8 mouse cellular contexts compared by ENCODE assay signal in the genomic region with DNA sequence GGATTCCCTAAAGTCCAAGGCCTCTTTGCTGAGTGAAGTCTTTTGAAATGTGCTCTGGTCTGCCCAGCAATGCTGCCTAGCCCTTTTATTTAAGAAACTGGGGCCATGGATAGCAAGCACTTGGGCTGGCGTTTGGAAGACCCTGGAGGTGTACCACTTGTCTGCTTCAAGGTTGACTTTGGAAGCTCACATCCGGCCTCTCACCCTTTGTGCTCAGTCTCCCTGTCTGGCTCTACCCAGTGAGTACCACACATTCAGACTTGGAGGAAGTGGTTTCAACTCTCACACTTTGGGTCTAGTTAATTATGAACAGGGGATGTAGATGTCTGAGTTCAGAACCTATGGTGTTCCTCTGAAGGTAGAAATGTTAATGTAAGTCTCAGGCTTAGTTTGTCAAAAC. TPM values are rescaled to one million over a fixed set of nuclear protein-coding genes. Genes with fewer than 3 reads are reported as not detected.
DNase-seq lines count a peak whose midpoint lies in the region; ATAC-seq and TF ChIP-seq lines count a peak whose summit lies in the region.

No protein-coding gene starts in this region.

- WGBS in forebrain, embryonic 15.5 days, result 37% methylated on average over 2 of the region's 2 CpGs
- 28% methylated on average over 2 of the region's 2 CpGs for WGBS in liver, postnatal 0 days (ENCODE audit: insufficient replicate concordance)

- ATAC-seq in forebrain, embryonic 15.5 days (replicated peaks), result no peak
- no peak for ATAC-seq in liver, postnatal 0 days

- H3K27ac ChIP-seq in gastrocnemius, adult 2 months, result peak overlapping the region; percentile 90
- peak overlapping the region; percentile 97 for H3K27ac ChIP-seq in forebrain, embryonic 15.5 days (replicated peaks)
- no peak overlapping the region for H3K27ac ChIP-seq in liver, postnatal 0 days (ENCODE audit: low read depth)

- H3K9ac ChIP-seq in forebrain, embryonic 15.5 days (replicated peaks), result peak overlapping the region; percentile 97
- H3K9ac ChIP-seq in liver, postnatal 0 days (replicated peaks), result no peak overlapping the region

- peak overlapping the region; percentile 58 for H3K4me2 ChIP-seq in forebrain, embryonic 15.5 days (replicated peaks)
- H3K4me2 ChIP-seq in liver, postnatal 0 days (ENCODE audit: low read depth, low read length), result peak overlapping the region; percentile 99

- TF ChIP-seq CTCF in gastrocnemius, adult 2 months (IDR thresholded peaks at IDR 0.05), result no peak
- no peak for TF ChIP-seq CTCF in liver, postnatal 0 days (IDR thresholded peaks at IDR 0.05; ENCODE audit: low read depth)

- no peak for TF ChIP-seq EP300 in liver, postnatal 0 days (IDR thresholded peaks at IDR 0.05; ENCODE audit: low read depth)

- H3K4me3 ChIP-seq in gastrocnemius, adult 2 months, result peak overlapping the region; percentile 98
- H3K4me3 ChIP-seq in forebrain, embryonic 15.5 days, result peak overlapping the region; percentile 92
- peak overlapping the region; percentile 63 for H3K4me3 ChIP-seq in liver, postnatal 0 days (ENCODE audit: low read depth, low read length)

- no peaks in the 10 kb centered on the region for H3K9me3 ChIP-seq in forebrain, embryonic 15.5 days
- H3K9me3 ChIP-seq in liver, postnatal 0 days (ENCODE audit: low read length), result no peaks in the 10 kb centered on the region

- intact Hi-C loops in gastrocnemius, adult 2 months (cut with DNase I), result loop anchor here (5.0 to 10.0 kb wide), 2 partner anchors 127 to 146 kb away; no protein-coding TSS in a partner anchor

- H3K27me3 ChIP-seq in forebrain, embryonic 15.5 days, result no peaks in the 10 kb centered on the region
- H3K27me3 ChIP-seq in liver, postnatal 0 days (ENCODE audit: insufficient read depth, low read length), result no peaks in the 10 kb centered on the region

- H3K4me1 ChIP-seq in forebrain, embryonic 15.5 days, result peaks cover 60% of the 10 kb centered on the region
- H3K4me1 ChIP-seq in liver, postnatal 0 days (ENCODE audit: insufficient read depth), result peaks cover 15% of the 10 kb centered on the region; the same call in 1 of the 2 replicates

- no peaks in the 10 kb centered on the region for H3K36me3 ChIP-seq in forebrain, embryonic 15.5 days
- H3K36me3 ChIP-seq in liver, postnatal 0 days (replicated peaks; ENCODE audit: insufficient read depth, low read length), result no peaks in the 10 kb centered on the region

- no peak for DNase-seq in gastrocnemius, adult 2 months
- no peak for DNase-seq in gastrocnemius, adult 18-20 months (ENCODE audit: low spot score)
- DNase-seq in CD4-positive helper T cell, adult 2 months (ENCODE audit: low read depth, low spot score), result peak; percentile 80
- DNase-seq in liver, postnatal 0 days, result no peak
- DNase-seq in thymus, postnatal 25 days, result peak; percentile 71
- DNase-seq in spleen, adult 18-20 months, result no peak
- no peak for DNase-seq in frontal cortex, adult 2 months (ENCODE audit: extremely low spot score in 1 of 2, low spot score in 1 of 2)

RNA-seq across cellular contexts. Expression of a gene that starts 2.8 kb away (rescaled TPM):
- total RNA-seq in gastrocnemius, adult 2 months (2021), result 10 to 100 TPM in 1 of 2 experiments, 1 to 10 TPM in 1; 7.3 to 12.0 TPM
- total RNA-seq in gastrocnemius, adult 18-20 months (2021), result 1 to 10 TPM; 6.0 to 9.2 TPM
- polyA plus RNA-seq in forebrain, embryonic 15.5 days (2015; fragmentation: Nextera tagmentation; extraction: Ambion mirVana), result 75.6 and 79.3 TPM in 2 replicates
- polyA plus RNA-seq in liver, postnatal 0 days (2015; fragmentation: Nextera tagmentation; extraction: Ambion mirVana), result 6.5 and 6.8 TPM in 2 replicates
- 127 and 145 TPM in 2 replicates for polyA plus RNA-seq in frontal cortex, adult 2 months (2012; rRNA removed)

Comparison
In these comparisons a context has a peak if more than half of its experiments do, and no peak if none do; other contexts are left out.
1. DNase-seq: peak in CD4-positive helper T cell, adult 2 months (single experiment) and thymus, postnatal 25 days (single experiment); none in gastrocnemius, adult 2 months (single experiment), gastrocnemius, adult 18-20 months (single experiment), liver, postnatal 0 days (single experiment), spleen, adult 18-20 months (0 of 2) and frontal cortex, adult 2 months (0 of 2).
2. Peak in every context shown above with its lines, with median percentiles within 50 percentile points of each other: H3K4me3 ChIP-seq.